Mouse (Mus musculus) olfactory bulb, adult 2 months (tissue): Measurements from ENCODE around the gene Gpatch11.

ENCODE experiments used
- CTCF ChIP-seq: fragments of 200-500 bp; IDR thresholded peaks from 2 replicates; pipeline ENCODE4 v1.5.1; 2012; ENCODE audit warnings: low read depth, mild to moderate bottlenecking, low read length, moderate library complexity; ENCODE audit not compliant: insufficient read depth
- POLR2A ChIP-seq: fragments of 200-500 bp; IDR thresholded peaks from 2 replicates; pipeline ENCODE4 v1.6.1; 2012; ENCODE audit warnings: mild to moderate bottlenecking, low read depth, low read length, moderate library complexity; ENCODE audit not compliant: insufficient read depth

GRCm38 (mm10) chr17:78881878-78882304 is 46.5 kb downstream of the Gpatch11 start:
- no peak for TF ChIP-seq CTCF
- no peak for TF ChIP-seq POLR2A
